Mouse (Mus musculus) T-helper 17 cell (primary cell): ENCODE data around the gene Unc5b.

Experiments
- in situ Hi-C, 2 experiments: fragments of 300-600 bp; cut with MboI, MseI; formaldehyde crosslinking; loops; 1 replicate in 1 of 2; 2 replicates in 1 of 2; pipeline ENCODE4 v1.15.1; 2025; ENCODE audit warnings: high pct_unique_total_duplicates in 2 of 2

Unc5b gene

GRCm38 (mm10) chr10:60731742-60732141 lies 99.6 kb downstream of the Unc5b start:
- in situ Hi-C loops = loop anchor here in 1 of 2 experiments (25.0 kb wide), 1 partner anchor 819 kb away; no protein-coding TSS in a partner anchor

GRCm38 (mm10) chr10:60727301-60727700 lies 104.1 kb downstream of the Unc5b start:
- in situ Hi-C loops = loop anchor here in 1 of 2 experiments (25.0 kb wide), 1 partner anchor 815 kb away; no protein-coding TSS in a partner anchor

GRCm38 (mm10) chr10:60726896-60727295 lies 104.5 kb downstream of the Unc5b start:
- in situ Hi-C loops = loop anchor here in 1 of 2 experiments (25.0 kb wide), 1 partner anchor 815 kb away; no protein-coding TSS in a partner anchor

GRCm38 (mm10) chr10:60724496-60724895 lies 106.9 kb downstream of the Unc5b start:
- in situ Hi-C loops = no loop called here

GRCm38 (mm10) chr10:60723345-60723744 lies 108.0 kb downstream of the Unc5b start:
- in situ Hi-C loops = no loop called here

GRCm38 (mm10) chr10:60721640-60722039 lies 109.7 kb downstream of the Unc5b start:
- in situ Hi-C loops = no loop called here

GRCm38 (mm10) chr10:60720461-60720860 lies 110.9 kb downstream of the Unc5b start:
- in situ Hi-C loops = no loop called here

- in situ Hi-C loops = loop anchor here in 1 of 2 experiments (10.0 kb wide), 1 partner anchor 1254 kb away; no protein-coding TSS in a partner anchor
Observed at GRCm38 (mm10) chr10:60718491-60718890, 112.9 kb downstream of the Unc5b start.

GRCm38 (mm10) chr10:60716449-60716848 lies 114.9 kb downstream of the Unc5b start:
- in situ Hi-C loops = loop anchor here in 1 of 2 experiments (10.0 kb wide), 1 partner anchor 1252 kb away; no protein-coding TSS in a partner anchor
